Mouse (Mus musculus) CH12F3 (cell line): ENCODE results near the gene Ada.

Experiments used
- in situ Hi-C: fragments of 300-500 bp; cut with MboI; formaldehyde crosslinking; loops from 2 replicates; pipeline ENCODE4 v1.14.3; 2020; ENCODE audit warnings: low sequenced_read_pairs

Gene Ada

GRCm38 (mm10) chr2:163749647-163750611 is at the start of gene Ada:
Gene Ada, minus strand, starts transcription at chr2:163750239.
- in situ Hi-C loops: no loop called here

DNA sequence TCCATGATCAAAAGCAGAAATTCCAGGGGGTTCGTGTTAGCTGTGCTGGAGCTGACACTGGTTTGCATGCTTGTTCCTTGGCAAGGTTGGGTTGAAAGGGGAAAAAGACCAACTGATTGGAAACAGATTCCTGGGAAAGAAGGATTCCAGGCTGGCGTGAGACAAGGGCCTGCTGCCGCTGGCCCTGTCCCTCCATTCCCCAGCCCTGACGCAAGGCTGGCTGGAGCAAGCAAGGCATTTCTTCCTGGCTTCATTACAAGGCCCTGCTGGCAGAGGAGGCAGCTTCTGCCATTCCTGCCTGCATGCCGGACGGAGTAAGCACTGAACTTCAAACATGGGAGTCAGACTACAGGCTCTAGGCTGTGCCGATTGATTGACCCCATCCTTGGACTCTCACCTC is 48.4 kb upstream of the Ada start:
- in situ Hi-C loops: no loop called here

GRCm38 (mm10) chr2:163788484-163788883 is 38.4 kb upstream of the Ada start:
- in situ Hi-C loops: no loop called here

DNA sequence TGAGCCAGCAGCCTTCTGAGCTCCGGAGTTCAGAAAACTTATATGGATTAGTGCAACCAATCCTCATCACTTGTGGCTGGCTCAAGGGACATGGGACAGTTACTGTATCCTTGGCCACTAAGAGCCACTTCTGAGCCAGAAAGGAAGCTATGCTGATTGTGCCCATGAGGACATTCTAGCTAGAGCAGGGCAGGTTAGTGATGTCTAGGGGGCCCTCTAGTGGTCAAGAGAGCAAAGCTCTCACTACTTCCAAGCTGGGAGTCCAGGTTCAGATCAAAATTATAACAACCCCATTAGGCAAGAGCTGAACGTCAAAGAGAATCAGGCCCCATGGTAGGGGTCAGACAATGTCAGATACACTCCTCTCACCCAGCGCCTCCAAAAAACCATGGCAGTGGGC is 37.7 kb upstream of the Ada start:
- in situ Hi-C loops: no loop called here

DNA sequence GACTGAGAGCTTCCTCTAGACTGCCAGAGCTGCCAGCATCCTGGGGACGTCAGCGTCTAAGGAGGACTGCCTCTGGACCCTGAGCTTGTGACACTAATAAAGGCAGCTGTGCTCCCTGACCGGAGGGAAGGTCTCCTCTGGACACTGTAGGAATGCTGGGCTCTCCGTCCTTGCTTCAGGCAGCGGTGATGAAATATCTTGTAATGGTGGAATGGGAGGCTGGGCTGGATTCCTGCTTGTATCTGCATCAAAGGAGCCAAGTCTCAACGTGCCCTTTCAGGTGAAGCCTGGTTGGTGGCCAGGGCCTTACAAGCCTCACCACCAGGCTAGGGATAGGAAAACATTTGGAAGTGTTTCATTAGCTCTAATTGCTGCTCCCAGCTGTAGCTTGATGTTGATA is 37.0 kb upstream of the Ada start:
- in situ Hi-C loops: no loop called here

DNA sequence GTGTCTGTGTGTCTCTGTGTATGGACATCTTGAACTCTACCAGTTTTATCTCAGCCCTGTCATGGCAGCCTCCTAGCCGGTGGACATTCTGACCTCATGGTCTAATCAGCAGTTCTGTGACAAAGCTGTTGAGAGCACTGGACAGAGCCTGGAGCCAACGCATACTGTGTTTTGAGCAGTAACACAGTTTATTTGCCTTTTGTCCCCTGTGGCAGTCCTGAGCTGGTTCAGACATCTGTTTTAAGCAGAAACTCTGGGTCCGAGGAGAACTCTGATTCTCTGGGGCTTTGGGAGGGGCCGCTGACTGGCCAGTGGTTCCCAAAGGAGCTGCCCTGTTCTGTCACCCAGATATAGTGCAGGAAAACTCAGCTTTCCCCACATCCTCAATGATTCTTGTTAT is 33.9 kb upstream of the Ada start:
- in situ Hi-C loops: no loop called here

DNA sequence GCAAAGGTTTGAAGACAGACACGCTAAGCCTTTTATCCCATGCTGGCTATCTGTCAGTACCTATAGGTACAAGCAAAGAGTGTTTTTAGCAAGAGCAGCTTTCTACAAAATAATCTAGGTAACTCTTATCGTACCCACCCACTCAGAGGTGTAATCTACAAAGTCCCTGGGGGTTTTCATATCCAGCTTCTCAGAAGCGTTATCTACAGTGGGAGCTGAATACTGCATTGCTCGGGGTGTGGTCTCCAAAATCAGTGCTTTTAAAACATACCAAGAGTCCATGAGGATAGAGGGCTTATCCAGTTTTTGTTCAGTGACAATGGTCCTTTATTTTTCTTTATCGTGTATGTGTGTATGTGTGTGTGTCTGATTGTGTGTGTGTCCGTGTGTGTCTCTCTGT is 33.3 kb upstream of the Ada start:
- in situ Hi-C loops: no loop called here

DNA sequence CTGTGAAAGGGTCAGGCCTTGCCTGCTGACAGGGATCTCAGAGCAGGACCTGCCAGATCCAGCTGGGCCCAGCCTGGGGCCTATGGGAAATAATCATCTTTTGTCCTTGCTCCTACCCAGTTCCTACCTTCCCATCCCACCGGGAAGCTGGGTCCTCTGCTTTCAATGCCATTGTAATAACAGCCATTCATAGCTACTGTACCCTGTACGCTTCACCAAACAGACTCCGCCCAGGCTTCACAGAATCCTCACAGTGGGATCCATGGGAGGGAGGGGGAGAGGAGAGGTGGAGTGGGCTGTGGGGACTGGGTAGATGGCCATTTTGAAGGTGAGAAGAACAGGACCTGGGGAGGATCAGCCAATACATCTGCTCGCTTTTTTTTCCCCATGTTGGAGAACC is 28.9 kb upstream of the Ada start:
- in situ Hi-C loops: no loop called here

DNA sequence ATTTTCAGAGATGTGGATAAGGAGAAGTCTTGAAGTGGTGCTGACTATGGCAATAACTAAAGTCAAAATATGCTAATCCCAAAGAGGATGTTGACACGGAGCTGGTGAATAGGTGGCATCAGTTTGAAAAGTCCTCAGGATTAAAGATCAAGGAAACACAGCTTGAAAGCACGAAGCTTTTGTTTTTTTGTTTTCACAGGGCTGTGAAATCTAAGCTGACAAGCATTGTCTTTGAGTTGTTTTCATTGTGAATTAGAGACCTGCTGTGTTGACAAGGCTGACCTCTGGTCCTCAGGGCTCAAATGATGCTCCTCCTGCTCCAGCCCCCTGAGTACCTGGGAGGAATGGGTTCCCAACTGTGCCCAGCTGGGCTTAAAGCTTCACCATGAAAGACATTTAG is 27.0 kb upstream of the Ada start:
- in situ Hi-C loops: no loop called here

DNA sequence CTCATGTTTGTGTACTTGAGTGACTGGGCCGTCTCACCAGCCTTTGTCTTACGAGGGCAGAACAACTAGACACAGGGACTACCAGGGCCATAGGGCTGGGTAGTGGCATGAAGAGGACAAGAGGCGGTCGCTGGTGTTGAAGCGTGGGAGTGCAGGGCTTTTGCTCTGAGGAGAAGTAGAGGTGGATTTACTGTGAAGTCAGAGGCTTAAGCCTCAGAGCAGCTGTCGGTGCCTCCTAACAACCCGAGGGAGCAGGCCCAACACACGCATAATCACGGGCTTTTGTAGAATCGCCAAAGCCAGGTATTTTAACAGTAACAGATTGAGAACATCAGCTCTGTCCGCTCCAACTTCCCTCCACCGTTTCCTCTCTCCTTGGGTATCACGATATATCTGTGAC is 26.6 kb upstream of the Ada start:
- in situ Hi-C loops: no loop called here

DNA sequence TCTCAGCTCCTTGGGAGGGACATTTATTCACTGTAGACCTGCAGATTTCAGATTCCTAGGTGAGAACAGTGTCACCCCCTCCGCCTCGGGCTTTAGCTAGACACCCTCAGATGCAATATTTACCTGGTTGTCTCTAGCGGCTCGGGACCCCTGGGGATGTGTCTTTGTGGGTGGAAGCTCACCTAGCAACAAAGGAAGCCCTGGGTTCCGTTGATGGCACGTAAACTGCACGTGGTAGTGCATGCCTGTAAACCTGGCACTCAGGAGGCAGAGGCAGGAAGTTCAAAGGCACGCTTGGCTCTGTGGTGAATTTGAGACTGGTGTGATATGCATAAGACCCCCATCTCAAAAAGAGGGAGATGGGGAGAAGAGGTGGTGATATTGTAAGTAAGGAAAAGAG is 20.7 kb upstream of the Ada start:
- in situ Hi-C loops: no loop called here

DNA sequence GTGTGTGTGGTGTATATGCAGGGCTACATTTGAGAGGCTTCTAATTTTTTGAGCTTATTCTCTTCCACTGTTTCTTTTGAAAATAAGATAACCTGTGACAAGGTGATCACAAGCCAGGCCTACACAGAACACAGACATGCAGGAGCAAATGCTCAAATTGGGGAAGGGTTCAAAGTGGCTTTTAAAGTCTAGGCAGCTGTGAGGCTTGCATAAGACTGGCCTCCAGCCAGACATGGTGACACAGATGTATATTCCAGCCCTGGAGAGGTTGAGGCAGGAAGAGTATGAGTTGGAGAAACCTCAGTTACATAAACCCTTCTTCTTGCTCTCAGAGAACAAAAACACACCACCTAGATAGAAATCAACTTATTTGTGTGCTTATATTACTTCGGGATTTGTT is 16.9 kb upstream of the Ada start:
- in situ Hi-C loops: no loop called here

GRCm38 (mm10) chr2:163766261-163766660 is 16.2 kb upstream of the Ada start:
- in situ Hi-C loops: no loop called here

DNA sequence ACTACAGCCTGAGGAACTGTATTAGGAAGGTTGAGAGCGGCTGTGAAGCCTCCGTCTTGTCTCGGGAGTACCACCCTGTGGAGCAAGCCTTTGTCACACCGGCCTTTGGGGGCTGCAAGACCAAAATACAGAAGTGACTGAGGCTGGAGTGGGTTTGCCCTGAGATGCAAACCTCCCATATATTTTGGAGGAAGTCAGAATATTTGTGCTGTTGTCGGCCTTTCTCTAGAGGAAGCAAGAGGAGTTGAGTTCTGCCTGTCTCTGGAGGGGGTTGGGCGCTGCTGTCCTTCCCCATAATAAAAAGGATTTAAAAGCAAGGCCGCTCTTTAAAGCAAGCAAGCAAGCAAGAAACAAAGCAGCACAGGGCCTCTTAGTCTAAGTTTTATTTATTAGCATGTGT is 11.4 kb upstream of the Ada start:
- in situ Hi-C loops: no loop called here

DNA sequence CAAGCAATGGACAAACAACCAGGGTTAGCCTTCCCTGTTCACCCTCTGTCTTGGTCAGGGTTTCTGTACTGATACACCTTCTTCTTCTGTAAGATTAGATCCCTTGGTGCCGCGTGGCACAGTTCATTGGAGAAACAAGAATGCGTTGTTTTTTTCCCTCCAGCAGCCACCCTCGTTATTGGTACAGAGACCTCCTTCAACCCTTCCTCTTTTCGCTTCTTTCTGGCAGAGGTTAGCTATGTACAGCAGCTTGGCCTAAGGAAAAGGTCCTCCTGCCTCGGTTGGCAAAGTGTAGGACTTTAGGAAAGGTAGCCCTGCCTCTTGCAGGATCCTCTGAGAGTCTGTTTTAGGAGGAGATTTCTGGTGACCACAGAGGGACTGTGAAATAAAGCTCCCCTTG is 10.6 kb upstream of the Ada start:
- in situ Hi-C loops: no loop called here

DNA sequence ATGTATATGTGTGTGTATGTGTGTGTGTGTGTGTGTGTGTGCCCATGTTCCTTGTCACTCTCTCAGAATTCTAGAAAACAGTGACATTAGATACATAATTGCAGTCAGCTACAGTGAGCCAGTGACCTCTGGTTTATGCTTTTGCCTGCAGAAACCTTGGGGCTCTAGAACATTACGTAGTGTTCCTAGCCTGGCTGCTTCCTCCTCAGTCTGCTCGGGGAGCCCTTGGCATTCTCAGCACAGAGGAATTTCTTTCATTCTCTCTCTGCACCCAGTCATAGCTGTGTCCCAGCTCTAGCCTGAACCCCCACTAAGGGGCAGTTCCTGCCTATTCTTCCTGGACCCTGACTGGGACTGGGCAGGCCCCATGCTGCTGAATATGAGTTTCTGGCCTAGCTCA is 8.1 kb upstream of the Ada start:
- in situ Hi-C loops: no loop called here

DNA sequence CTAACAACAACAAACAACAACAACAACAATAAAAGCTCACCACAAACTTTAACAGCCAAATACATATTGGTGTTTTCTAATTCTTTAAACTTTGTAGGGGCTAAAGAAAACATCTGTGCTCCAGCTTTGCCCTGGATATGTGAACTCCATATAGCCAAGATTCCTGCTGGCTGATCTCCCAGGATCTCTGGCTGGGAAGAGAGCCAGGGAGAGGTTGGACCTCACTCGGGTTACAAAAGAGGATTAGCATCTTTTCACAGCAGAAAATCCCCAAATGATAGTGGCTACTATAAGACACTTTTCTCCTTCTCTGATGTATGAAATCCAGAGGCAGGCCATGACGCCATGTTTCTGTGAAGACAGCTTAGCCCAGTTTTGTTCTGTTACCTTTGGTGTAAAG is 6.7 kb upstream of the Ada start:
- in situ Hi-C loops: no loop called here

GRCm38 (mm10) chr2:163754228-163754627 is 4.2 kb upstream of the Ada start:
- in situ Hi-C loops: no loop called here

- in situ Hi-C loops: no loop called here
These were observed 5.1 kb downstream of the Ada start for GRCm38 (mm10) chr2:163744801-163745570.

- in situ Hi-C loops: no loop called here
These were observed 6.7 kb downstream of the Ada start for GRCm38 (mm10) chr2:163743357-163743756.

DNA sequence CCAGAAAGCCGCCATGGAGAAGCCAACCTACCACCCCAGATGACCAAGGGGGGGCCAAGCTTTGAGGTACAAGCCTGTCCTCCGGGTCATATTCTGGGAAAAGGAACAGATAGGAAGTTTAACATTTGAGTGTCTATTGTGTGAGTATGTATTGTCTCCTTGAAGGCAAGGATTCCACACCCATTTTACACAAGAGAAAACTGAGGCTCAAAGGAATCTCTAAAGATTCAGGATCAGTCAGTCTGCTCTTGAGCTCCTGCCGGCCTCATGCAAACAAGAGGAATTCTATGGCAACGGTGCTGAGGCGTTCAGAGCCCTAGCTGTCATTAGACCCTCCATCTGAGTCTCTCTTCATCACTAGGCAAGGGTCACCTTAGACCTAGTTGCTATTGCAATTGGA is 7.4 kb downstream of the Ada start:
- in situ Hi-C loops: no loop called here

DNA sequence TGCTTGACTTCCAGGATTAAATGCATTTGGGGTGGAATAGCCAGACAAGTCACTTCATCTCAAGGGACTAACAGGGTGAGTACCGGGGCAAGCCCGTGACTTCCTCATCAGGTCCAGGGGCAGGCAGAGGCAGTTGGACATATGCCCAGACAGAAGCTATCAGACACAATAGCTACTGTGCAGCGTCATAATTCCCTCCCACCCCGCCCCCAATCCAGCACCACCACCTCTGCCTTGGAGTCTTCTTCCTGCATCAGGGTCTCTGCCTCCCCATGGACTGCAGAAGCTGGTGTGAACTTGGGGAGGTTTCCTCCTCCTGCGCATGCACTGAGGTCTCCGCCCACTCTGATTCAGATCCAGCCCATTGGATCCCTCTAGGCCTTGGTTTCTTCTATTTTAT is 14.1 kb downstream of the Ada start:
- in situ Hi-C loops: no loop called here
